In the genomic region with DNA sequence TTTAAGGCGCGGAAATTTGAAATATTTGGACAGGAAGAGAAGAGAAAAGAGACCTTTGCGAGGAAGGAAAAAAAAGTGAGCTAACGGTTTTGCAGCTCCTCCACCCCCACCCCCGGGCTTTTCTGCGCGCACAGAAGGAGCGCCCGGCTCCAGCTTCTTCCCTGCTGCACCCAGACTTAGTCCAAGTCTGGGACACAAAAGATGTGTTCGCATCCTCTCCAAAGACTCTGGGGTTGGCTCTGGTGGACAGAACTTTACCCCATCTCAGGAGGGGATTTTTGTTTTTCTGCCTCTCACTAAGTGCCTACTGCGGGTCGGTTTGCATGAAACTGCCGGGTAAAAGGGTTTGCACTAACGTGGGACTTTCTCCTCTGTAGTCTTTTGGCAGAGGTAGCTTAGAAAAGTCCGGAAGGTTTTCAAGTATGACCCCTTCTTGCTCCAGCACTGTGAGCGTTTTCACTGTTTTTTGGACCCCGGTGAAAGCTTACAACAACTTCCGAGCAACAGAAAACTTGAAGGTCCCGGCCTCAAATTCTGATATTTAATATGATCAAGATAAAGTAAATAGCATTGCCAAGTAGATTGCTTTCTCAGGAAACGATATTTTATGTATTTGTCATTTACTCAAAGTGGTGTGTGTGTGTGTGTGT, we compare ENCODE assay signal across 8 mouse cellular contexts. TPM values are rescaled to one million over a fixed set of nuclear protein-coding genes. Genes with fewer than 3 reads are reported as not detected.
A peak's percentile ranks its signal among the peaks of the same experiment; 100 is the strongest.
DNase-seq lines count a peak whose midpoint lies in the region; ATAC-seq and TF ChIP-seq lines count a peak whose summit lies in the region.

No protein-coding gene starts in this region.

- no peak for TF ChIP-seq POLR2A in testis, adult 2 months (IDR thresholded peaks at IDR 0.05; ENCODE audit: control insufficient read depth, low read depth, low read length)

- no peaks in the 10 kb centered on the region for H3K27me3 ChIP-seq in testis, adult 2 months (ENCODE audit: control insufficient read depth, insufficient read depth, low read length)
- peaks cover 88% of the 10 kb centered on the region for H3K27me3 ChIP-seq in hindbrain, embryonic 14.5 days (ENCODE audit: control insufficient read depth, insufficient read depth, low read length)
- H3K27me3 ChIP-seq in midbrain, embryonic 10.5 days (ENCODE audit: low read depth, poor library complexity, severe bottlenecking), result peaks cover 100% of the 10 kb centered on the region

- H3K4me1 ChIP-seq in testis, adult 2 months (ENCODE audit: control insufficient read depth, insufficient read depth, low read length), result peaks cover 10% of the 10 kb centered on the region
- H3K4me1 ChIP-seq in hindbrain, embryonic 14.5 days (replicated peaks; ENCODE audit: control insufficient read depth, insufficient read depth, low read length), result 0 out of 2 replicates have a peak, but pooled peaks cover 5% of the 10 kb centered on the region
- peaks cover 12% of the 10 kb centered on the region for H3K4me1 ChIP-seq in midbrain, embryonic 10.5 days

- no peak for TF ChIP-seq CTCF in testis, adult 2 months (IDR thresholded peaks at IDR 0.05; ENCODE audit: control insufficient read depth, insufficient read depth, insufficient replicate concordance, low read depth, low read length)

- no peak for ATAC-seq in hindbrain, embryonic 14.5 days (ENCODE audit: low FRiP score)

- H3K9ac ChIP-seq in hindbrain, embryonic 14.5 days, result no peak overlapping the region

- peak overlapping the region; percentile 37 for H3K4me2 ChIP-seq in hindbrain, embryonic 14.5 days (replicated peaks)

- WGBS in hindbrain, embryonic 14.5 days, result 2% methylated on average over 20 of the region's 20 CpGs
- 1% methylated on average over 20 of the region's 20 CpGs for WGBS in midbrain, embryonic 10.5 days

- H3K36me3 ChIP-seq in testis, adult 2 months (ENCODE audit: control insufficient read depth, insufficient read depth, low read length), result 0 out of 2 replicates have a peak, but pooled peaks cover 2% of the 10 kb centered on the region
- no peaks in the 10 kb centered on the region for H3K36me3 ChIP-seq in hindbrain, embryonic 14.5 days (replicated peaks; ENCODE audit: control insufficient read depth, insufficient read depth)
- no peaks in the 10 kb centered on the region for H3K36me3 ChIP-seq in midbrain, embryonic 10.5 days

- H3K9me3 ChIP-seq in hindbrain, embryonic 14.5 days (ENCODE audit: control insufficient read depth, low read length), result no peaks in the 10 kb centered on the region
- H3K9me3 ChIP-seq in midbrain, embryonic 10.5 days (replicated peaks), result no peaks in the 10 kb centered on the region

- no peak overlapping the region for H3K27ac ChIP-seq in testis, adult 2 months (ENCODE audit: control insufficient read depth, insufficient read depth, low read depth, low read length)
- H3K27ac ChIP-seq in hindbrain, embryonic 14.5 days, result no peak overlapping the region
- H3K27ac ChIP-seq in midbrain, embryonic 10.5 days (replicated peaks), result no peak overlapping the region

- H3K4me3 ChIP-seq in testis, adult 2 months (ENCODE audit: control insufficient read depth, low read depth, low read length), result peak overlapping the region; percentile 80
- peak overlapping the region; percentile 12 for H3K4me3 ChIP-seq in hindbrain, embryonic 14.5 days (replicated peaks; ENCODE audit: low read length)
- peak overlapping the region; percentile 45; the same call in 1 of the 2 replicates for H3K4me3 ChIP-seq in midbrain, embryonic 10.5 days

- peak; percentile 41 for DNase-seq in adrenal gland, postnatal 25 days
- DNase-seq in adrenal gland, adult 8-10 months, result no peak
- DNase-seq in testis, postnatal 14 days (ENCODE audit: low spot score), result no peak
- DNase-seq in hindbrain, embryonic 14.5 days (ENCODE audit: low spot score), result peak; percentile 24
- DNase-seq in midbrain, embryonic 10.5 days (ENCODE audit: low spot score), result no peak
- no peak for DNase-seq in yolk sac, embryonic 10.5 days (ENCODE audit: low spot score)
- no peak for DNase-seq in spleen, postnatal 4 days (ENCODE audit: low spot score in 2 of 2)

RNA-seq across cellular contexts. Expression of gene Cdkn2c, which starts 9.0 kb away (rescaled TPM):
- total RNA-seq in adrenal gland, postnatal 25 days (2021), result 42.7 and 43.7 TPM in 2 replicates
- total RNA-seq in adrenal gland, adult 8-10 months (2022), result 10 to 100 TPM; 68.5 to 77.8 (median 72.5) TPM
- 52.0 and 58.3 TPM in 2 replicates for polyA plus RNA-seq in testis, adult 2 months (2012; rRNA removed)
- polyA plus RNA-seq in hindbrain, embryonic 14.5 days (2014; fragmentation: Nextera tagmentation; extraction: Ambion mirVana), result 2.8 and 3.7 TPM in 2 replicates
- 4.0 and 4.1 TPM in 2 replicates for polyA plus RNA-seq in midbrain, embryonic 10.5 days (2016; fragmentation: Nextera tagmentation; extraction: Ambion mirVana)

RNA-seq across cellular contexts. Expression of gene Faf1, which starts 18.4 kb away (rescaled TPM):
- 27.1 and 28.7 TPM in 2 replicates for total RNA-seq in adrenal gland, postnatal 25 days (2021)
- 10 to 100 TPM; 25.7 to 32.5 (median 31.0) TPM for total RNA-seq in adrenal gland, adult 8-10 months (2022)
- polyA plus RNA-seq in testis, adult 2 months (2012; rRNA removed), result 17.9 and 18.0 TPM in 2 replicates
- polyA plus RNA-seq in hindbrain, embryonic 14.5 days (2014; fragmentation: Nextera tagmentation; extraction: Ambion mirVana), result 47.1 and 50.7 TPM in 2 replicates
- polyA plus RNA-seq in midbrain, embryonic 10.5 days (2016; fragmentation: Nextera tagmentation; extraction: Ambion mirVana), result 28.7 and 30.5 TPM in 2 replicates

Comparison
In these comparisons a context has a peak if more than half of its experiments do, and no peak if none do; other contexts are left out.
1. DNase-seq: peak in adrenal gland, postnatal 25 days (single experiment) and hindbrain, embryonic 14.5 days (single experiment); none in adrenal gland, adult 8-10 months (single experiment), testis, postnatal 14 days (single experiment), midbrain, embryonic 10.5 days (single experiment), yolk sac, embryonic 10.5 days (single experiment) and spleen, postnatal 4 days (0 of 2).
2. H3K4me3 ChIP-seq: peak in every context shown above with its lines; median percentile 80 in testis, adult 2 months; 45 in midbrain, embryonic 10.5 days; 12 in hindbrain, embryonic 14.5 days.
3. RNA of gene Cdkn2c, which starts 9.0 kb away (polyA plus RNA-seq): 52.0 to 58.3 TPM in testis, adult 2 months; 4.0 to 4.1 TPM in midbrain, embryonic 10.5 days and 2.8 to 3.7 TPM in hindbrain, embryonic 14.5 days; every median in the first group is over 10 times any median in the second.